Mouse (Mus musculus) thymus, postnatal 14 days (tissue): ENCODE results near the gene Akap2.

Experiments used
- DNase-seq: peaks from one replicate; pipeline ENCODE4 v3.0.0; 2021

Akap2 gene

GRCm38 (mm10) chr4:57916711-57917110 is 199.3 kb downstream of the Akap2 start:
- DNase-seq, result no peak

- DNase-seq, result no peak
Observed at GRCm38 (mm10) chr4:57919494-57920423, 202.3 kb downstream of the Akap2 start.

- DNase-seq, result no peak
Observed at GRCm38 (mm10) chr4:57920522-57920921, 203.1 kb downstream of the Akap2 start.

GRCm38 (mm10) chr4:57922171-57922570 is 204.7 kb downstream of the Akap2 start:
- DNase-seq, result no peak

GRCm38 (mm10) chr4:57924556-57925071 is 207.2 kb downstream of the Akap2 start:
- no peak for DNase-seq

- peak; percentile 30 for DNase-seq
Observed at GRCm38 (mm10) chr4:57927464-57928205, 210.2 kb downstream of the Akap2 start.

- DNase-seq, result no peak
Observed at GRCm38 (mm10) chr4:57930559-57931170, 213.2 kb downstream of the Akap2 start.

- no peak for DNase-seq
Observed at GRCm38 (mm10) chr4:57934181-57934580, 216.7 kb downstream of the Akap2 start.

- no peak for DNase-seq
Observed at GRCm38 (mm10) chr4:57937292-57937691, 219.8 kb downstream of the Akap2 start.

- DNase-seq, result no peak
Observed at GRCm38 (mm10) chr4:57940631-57941030, 223.2 kb downstream of the Akap2 start.

- DNase-seq, result no peak
Observed at GRCm38 (mm10) chr4:57942892-57943291, 225.4 kb downstream of the Akap2 start.
